Mouse (Mus musculus): ENCODE data around the gene Fhl2. TPM values are rescaled to one million over a fixed set of nuclear protein-coding genes. Genes with fewer than 3 reads are reported as not detected.

Fhl2 gene
- polyA plus RNA-seq, 1 experiment = 58.9 TPM

DNA sequence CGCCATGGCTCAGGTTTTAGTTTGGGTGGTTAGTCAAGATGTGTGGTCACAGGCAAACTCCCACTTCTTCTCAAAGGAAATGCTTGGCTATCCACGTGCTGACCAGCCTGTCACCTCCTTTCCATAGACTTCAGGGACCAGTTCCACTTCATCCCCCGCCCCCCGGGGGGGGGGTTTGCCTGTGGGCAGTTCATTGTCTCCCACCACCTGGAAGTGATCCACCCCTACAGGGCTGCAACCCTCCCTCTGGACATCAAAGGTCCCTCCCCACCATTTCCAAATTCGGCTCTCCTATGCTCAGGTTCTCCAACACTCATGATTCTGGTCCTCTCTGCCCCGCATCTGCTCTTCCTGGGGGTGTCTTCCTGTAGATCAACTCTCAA lies 33.7 kb downstream of the Fhl2 start:
- Histone ChIP-seq H3K4me3 (ENCODE audit: control insufficient read depth, insufficient read depth, low read length) (peak overlapping the region; percentile 72), H3K4me1 (replicated peaks; ENCODE audit: control insufficient read depth, insufficient read depth, low read length) (peaks cover 18% of the 10 kb centered on the region), H3K27me3 (ENCODE audit: control insufficient read depth, insufficient read depth, low read length) (no peaks in the 10 kb centered on the region), H3K27ac (ENCODE audit: control insufficient read depth, insufficient read depth, low read length) (no peak overlapping the region), H3K36me3 (ENCODE audit: control insufficient read depth, insufficient read depth, low read length) (no peaks in the 10 kb centered on the region)
- TF ChIP-seq CTCF (IDR thresholded peaks at IDR 0.05; ENCODE audit: borderline replicate concordance, control insufficient read depth, extremely low read depth, insufficient read depth, low read length, poor library complexity) = no peak
- TF ChIP-seq POLR2A (IDR thresholded peaks at IDR 0.05; ENCODE audit: control insufficient read depth, extremely low read depth, insufficient read depth, low read length, poor library complexity) = no peak
- WGBS = 4% methylated on average over 6 of the region's 6 CpGs
- no peak for DNase-seq

GRCm38 (mm10) chr1:43162394-43162793 lies 34.4 kb downstream of the Fhl2 start:
- H3K27ac ChIP-seq (ENCODE audit: control insufficient read depth, insufficient read depth, low read length) = no peak overlapping the region

DNA sequence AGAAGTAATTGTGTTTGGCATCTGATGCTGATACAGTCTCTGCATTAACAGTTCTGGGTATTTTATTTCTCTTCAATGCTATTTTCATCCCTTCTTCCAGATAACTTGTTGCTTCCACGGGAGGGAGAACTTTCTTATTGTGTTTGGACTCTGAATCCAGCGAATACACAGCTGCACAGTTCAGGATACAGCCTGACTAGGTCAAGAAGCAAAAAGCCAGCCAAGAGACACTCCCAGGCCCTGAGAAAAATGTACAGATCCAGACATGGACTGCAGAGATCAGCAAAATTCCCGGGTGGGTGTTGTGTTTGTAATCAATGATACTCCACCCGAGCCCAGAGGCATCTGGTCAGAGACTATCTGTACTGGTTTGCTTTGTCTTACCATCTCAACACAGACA lies 37.4 kb downstream of the Fhl2 start:
- no peak for TF ChIP-seq POLR2A (IDR thresholded peaks at IDR 0.05; ENCODE audit: control insufficient read depth, extremely low read depth, insufficient read depth, low read length, poor library complexity)
- no peak for TF ChIP-seq CTCF (IDR thresholded peaks at IDR 0.05; ENCODE audit: borderline replicate concordance, control insufficient read depth, extremely low read depth, insufficient read depth, low read length, poor library complexity)
- Histone ChIP-seq H3K27ac (ENCODE audit: control insufficient read depth, insufficient read depth, low read length) (no peak overlapping the region), H3K36me3 (ENCODE audit: control insufficient read depth, insufficient read depth, low read length) (no peaks in the 10 kb centered on the region), H3K4me1 (replicated peaks; ENCODE audit: control insufficient read depth, insufficient read depth, low read length) (peaks cover 12% of the 10 kb centered on the region), H3K4me3 (ENCODE audit: control insufficient read depth, insufficient read depth, low read length) (no peak overlapping the region), H3K27me3 (ENCODE audit: control insufficient read depth, insufficient read depth, low read length) (no peaks in the 10 kb centered on the region)
- DNase-seq = no peak
- WGBS = 91% methylated on average over 4 of the region's 4 CpGs

More at GRCm38 (mm10) chr1:43162394-43162793, 34.4 kb downstream of the Fhl2 start:
- Histone ChIP-seq H3K36me3 (ENCODE audit: control insufficient read depth, insufficient read depth, low read length) (no peaks in the 10 kb centered on the region), H3K4me1 (replicated peaks; ENCODE audit: control insufficient read depth, insufficient read depth, low read length) (peaks cover 18% of the 10 kb centered on the region), H3K27me3 (ENCODE audit: control insufficient read depth, insufficient read depth, low read length) (no peaks in the 10 kb centered on the region), H3K4me3 (ENCODE audit: control insufficient read depth, insufficient read depth, low read length) (no peak overlapping the region)
- DNase-seq = no peak
- TF ChIP-seq POLR2A (IDR thresholded peaks at IDR 0.05; ENCODE audit: control insufficient read depth, extremely low read depth, insufficient read depth, low read length, poor library complexity) = no peak
- TF ChIP-seq CTCF (IDR thresholded peaks at IDR 0.05; ENCODE audit: borderline replicate concordance, control insufficient read depth, extremely low read depth, insufficient read depth, low read length, poor library complexity) = no peak
- 98% methylated on average over 3 of the region's 3 CpGs for WGBS

DNA sequence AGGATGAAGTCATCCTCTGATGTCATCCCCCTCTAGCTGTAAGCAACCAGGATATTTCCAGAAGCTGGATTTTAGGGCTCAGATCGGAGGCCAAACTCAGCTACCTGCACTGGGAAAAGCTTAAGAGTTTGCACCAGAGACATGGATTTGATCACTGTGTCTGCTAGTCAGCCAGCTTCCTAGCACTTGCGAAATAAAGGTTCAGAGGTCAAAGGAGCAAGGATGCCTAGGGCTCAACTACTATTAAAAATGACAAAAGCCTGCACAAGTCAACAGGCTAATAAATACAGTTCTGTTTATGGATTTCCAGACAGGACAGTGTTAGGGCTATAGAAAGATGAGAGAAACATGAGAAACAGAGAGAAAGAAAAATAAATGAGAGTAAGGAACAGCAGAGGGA lies 38.9 kb downstream of the Fhl2 start:
- peaks cover under 1% of the 10 kb centered on the region for H3K4me1 ChIP-seq (replicated peaks; ENCODE audit: control insufficient read depth, insufficient read depth, low read length)
- TF ChIP-seq POLR2A (IDR thresholded peaks at IDR 0.05; ENCODE audit: control insufficient read depth, extremely low read depth, insufficient read depth, low read length, poor library complexity) (no peak), CTCF (IDR thresholded peaks at IDR 0.05; ENCODE audit: borderline replicate concordance, control insufficient read depth, extremely low read depth, insufficient read depth, low read length, poor library complexity) (no peak)
- no peaks in the 10 kb centered on the region for H3K36me3 ChIP-seq (ENCODE audit: control insufficient read depth, insufficient read depth, low read length)
- no peak for DNase-seq
- no peaks in the 10 kb centered on the region for H3K27me3 ChIP-seq (ENCODE audit: control insufficient read depth, insufficient read depth, low read length)
- 99% methylated on average over 2 of the region's 2 CpGs for WGBS
- H3K27ac ChIP-seq (ENCODE audit: control insufficient read depth, insufficient read depth, low read length) = no peak overlapping the region
- no peak overlapping the region for H3K4me3 ChIP-seq (ENCODE audit: control insufficient read depth, insufficient read depth, low read length)

- Histone ChIP-seq H3K27me3 (ENCODE audit: control insufficient read depth, insufficient read depth, low read length) (no peaks in the 10 kb centered on the region), H3K4me3 (ENCODE audit: control insufficient read depth, insufficient read depth, low read length) (no peak overlapping the region), H3K36me3 (ENCODE audit: control insufficient read depth, insufficient read depth, low read length) (no peaks in the 10 kb centered on the region), H3K27ac (ENCODE audit: control insufficient read depth, insufficient read depth, low read length) (no peak overlapping the region), H3K4me1 (replicated peaks; ENCODE audit: control insufficient read depth, insufficient read depth, low read length) (no peaks in the 10 kb centered on the region)
- 91% methylated on average over 2 of the region's 2 CpGs for WGBS
- DNase-seq = no peak
- no peak for TF ChIP-seq POLR2A (IDR thresholded peaks at IDR 0.05; ENCODE audit: control insufficient read depth, extremely low read depth, insufficient read depth, low read length, poor library complexity)
- TF ChIP-seq CTCF (IDR thresholded peaks at IDR 0.05; ENCODE audit: borderline replicate concordance, control insufficient read depth, extremely low read depth, insufficient read depth, low read length, poor library complexity) = no peak
Measured at GRCm38 (mm10) chr1:43154491-43154890, 42.3 kb downstream of the Fhl2 start.

DNA sequence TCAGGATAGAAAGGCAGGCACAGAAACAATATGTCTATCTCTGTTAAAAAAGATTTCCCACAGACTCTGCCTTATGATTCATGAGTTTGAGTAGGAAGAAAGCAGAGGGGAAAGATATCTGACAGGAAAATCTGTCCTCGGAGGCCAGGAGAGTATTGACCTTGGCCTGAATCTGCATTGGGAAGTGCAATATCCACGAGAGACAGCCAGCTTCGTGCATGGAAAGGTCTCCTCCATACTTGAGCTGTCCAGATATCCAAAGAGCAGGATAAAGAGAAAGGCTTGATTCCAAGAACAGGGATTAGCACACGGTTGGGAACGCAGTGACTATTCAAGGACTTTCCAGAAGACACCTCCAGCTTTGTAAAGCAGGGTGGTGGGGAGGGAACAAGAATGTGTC lies 43.2 kb downstream of the Fhl2 start:
- 92% methylated on average over 5 of the region's 5 CpGs for WGBS
- H3K4me3 ChIP-seq (ENCODE audit: control insufficient read depth, insufficient read depth, low read length) = no peak overlapping the region
- H3K27ac ChIP-seq (ENCODE audit: control insufficient read depth, insufficient read depth, low read length) = no peak overlapping the region
- DNase-seq = no peak
- no peaks in the 10 kb centered on the region for H3K27me3 ChIP-seq (ENCODE audit: control insufficient read depth, insufficient read depth, low read length)
- H3K36me3 ChIP-seq (ENCODE audit: control insufficient read depth, insufficient read depth, low read length) = no peaks in the 10 kb centered on the region
- TF ChIP-seq POLR2A (IDR thresholded peaks at IDR 0.05; ENCODE audit: control insufficient read depth, extremely low read depth, insufficient read depth, low read length, poor library complexity) (no peak), CTCF (IDR thresholded peaks at IDR 0.05; ENCODE audit: borderline replicate concordance, control insufficient read depth, extremely low read depth, insufficient read depth, low read length, poor library complexity) (no peak)
- no peaks in the 10 kb centered on the region for H3K4me1 ChIP-seq (replicated peaks; ENCODE audit: control insufficient read depth, insufficient read depth, low read length)

GRCm38 (mm10) chr1:43152626-43153025 lies 44.2 kb downstream of the Fhl2 start:
- 95% methylated on average over 4 of the region's 4 CpGs for WGBS
- no peak for DNase-seq
- H3K27me3 ChIP-seq (ENCODE audit: control insufficient read depth, insufficient read depth, low read length) = no peaks in the 10 kb centered on the region
- H3K27ac ChIP-seq (ENCODE audit: control insufficient read depth, insufficient read depth, low read length) = no peak overlapping the region
- no peak overlapping the region for H3K4me3 ChIP-seq (ENCODE audit: control insufficient read depth, insufficient read depth, low read length)
- TF ChIP-seq CTCF (IDR thresholded peaks at IDR 0.05; ENCODE audit: borderline replicate concordance, control insufficient read depth, extremely low read depth, insufficient read depth, low read length, poor library complexity) (no peak), POLR2A (IDR thresholded peaks at IDR 0.05; ENCODE audit: control insufficient read depth, extremely low read depth, insufficient read depth, low read length, poor library complexity) (no peak)
- no peaks in the 10 kb centered on the region for H3K4me1 ChIP-seq (replicated peaks; ENCODE audit: control insufficient read depth, insufficient read depth, low read length)
- no peaks in the 10 kb centered on the region for H3K36me3 ChIP-seq (ENCODE audit: control insufficient read depth, insufficient read depth, low read length)

All from thymus, adult 2 months (tissue).